Mouse (Mus musculus) neural tube, embryonic 10.5 days (tissue): Measurements from ENCODE around the gene Amigo3.

ENCODE experiments used
- DNase-seq: peaks from one replicate; pipeline ENCODE4 v3.0.0-alpha.2; 2017; ENCODE audit warnings: low spot score; ENCODE audit errors: extremely low spot score

Gene Amigo3

GRCm38 (mm10) chr9:108083561-108083960 lies 30.6 kb downstream of the Amigo3 start:
- no peak for DNase-seq

GRCm38 (mm10) chr9:108085261-108085660 lies 32.3 kb downstream of the Amigo3 start:
- no peak for DNase-seq

DNA sequence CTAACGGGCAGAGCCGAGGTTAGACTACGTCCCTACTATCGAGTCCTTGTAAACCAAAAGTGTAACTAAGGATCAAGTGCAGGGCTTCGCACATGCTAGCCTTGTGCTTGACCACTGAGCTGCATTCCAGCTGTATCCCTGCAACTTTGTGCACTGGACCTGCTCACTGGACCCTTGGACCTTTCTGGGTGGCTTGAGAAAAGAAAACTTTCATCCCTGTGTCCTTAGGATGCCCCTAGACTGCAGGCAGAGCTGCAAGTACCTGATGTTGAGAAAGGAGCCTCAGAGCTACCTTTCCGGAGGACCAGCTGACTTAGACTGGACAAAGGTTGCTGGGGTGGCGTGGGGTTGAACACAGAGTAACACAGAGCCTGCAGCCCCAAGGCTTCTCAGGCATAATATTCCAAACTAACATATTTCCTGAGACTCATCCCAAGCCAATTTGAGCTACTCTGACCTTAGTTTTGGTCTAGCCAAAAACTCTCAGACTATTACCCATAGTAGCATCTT lies 37.7 kb downstream of the Amigo3 start:
- DNase-seq: no peak

DNA sequence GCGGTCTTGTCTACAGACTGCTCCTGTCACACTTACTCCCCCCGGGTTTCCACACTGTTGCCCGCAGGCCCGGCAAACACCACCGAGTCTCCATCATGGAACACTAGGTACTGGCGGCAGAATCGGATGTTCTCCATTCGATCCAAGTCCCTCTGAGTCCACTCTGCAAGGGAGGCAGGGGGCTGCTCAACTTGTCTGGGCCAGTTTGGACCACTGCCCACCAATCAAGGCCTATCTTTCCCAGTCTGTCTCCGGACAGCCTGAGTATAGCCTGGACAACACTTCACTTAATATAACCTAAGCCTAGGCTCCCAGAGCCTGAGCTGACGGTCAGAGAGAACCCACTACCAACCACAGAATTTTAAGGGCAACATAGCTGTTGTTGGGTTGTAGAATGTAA lies 40.6 kb downstream of the Amigo3 start:
- DNase-seq: no peak

GRCm38 (mm10) chr9:108094184-108094941 lies 41.4 kb downstream of the Amigo3 start, which contains the start of gene Apeh:
TSS of gene Apeh (minus strand) at chr9:108094606.
- peak; percentile 94 for DNase-seq

- DNase-seq: no peak
Observed at GRCm38 (mm10) chr9:108094998-108095411, 42.0 kb downstream of the Amigo3 start.

DNA sequence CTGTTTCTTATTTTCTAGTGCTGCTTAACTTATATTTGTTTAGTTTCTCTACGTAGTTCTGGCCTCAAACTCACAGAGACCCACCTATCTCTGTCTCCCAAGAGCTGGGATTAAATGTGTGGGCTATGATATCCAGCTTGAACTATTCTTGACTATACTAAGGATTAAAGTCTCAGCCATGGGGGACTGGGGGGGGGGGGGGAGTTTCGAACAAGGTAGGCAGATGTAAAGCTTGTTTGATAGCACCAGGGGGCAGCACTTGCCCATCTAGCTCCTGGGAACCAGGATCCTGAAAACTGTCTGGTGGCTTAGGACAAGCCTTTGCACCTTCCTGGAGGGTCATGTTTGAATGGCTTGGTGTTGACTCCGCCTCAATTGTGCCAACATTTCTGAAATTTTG lies 42.6 kb downstream of the Amigo3 start:
- DNase-seq: peak; percentile 61

- DNase-seq: no peak
Observed at GRCm38 (mm10) chr9:108095949-108096712, 43.2 kb downstream of the Amigo3 start.

GRCm38 (mm10) chr9:108099619-108100018 lies 46.7 kb downstream of the Amigo3 start:
- DNase-seq: no peak

GRCm38 (mm10) chr9:108104766-108105548 lies 52.0 kb downstream of the Amigo3 start:
- peak; percentile 48 for DNase-seq
